Mouse (Mus musculus) liver, adult 10 weeks (tissue): ENCODE measurements around the gene Wdr48. TPM values are rescaled to one million over a fixed set of nuclear protein-coding genes. Genes with fewer than 3 reads are reported as not detected.

Source experiments
- polyA plus RNA-seq: library from polyadenylated mRNA; stranded (reverse); fragments of 350-450 nt; fragmentation: Illumina TruSeq; extraction: RNeasy Lipid Tissue Mini Kit (QIAGEN cat#74804); gene quantifications from one replicate; pipeline ENCODE4 v1.2.3, GENCODE M21; 2014; ENCODE audit warnings: low read depth, low replicate concordance

Wdr48 gene
- 22.5 TPM for polyA plus RNA-seq

DNA sequence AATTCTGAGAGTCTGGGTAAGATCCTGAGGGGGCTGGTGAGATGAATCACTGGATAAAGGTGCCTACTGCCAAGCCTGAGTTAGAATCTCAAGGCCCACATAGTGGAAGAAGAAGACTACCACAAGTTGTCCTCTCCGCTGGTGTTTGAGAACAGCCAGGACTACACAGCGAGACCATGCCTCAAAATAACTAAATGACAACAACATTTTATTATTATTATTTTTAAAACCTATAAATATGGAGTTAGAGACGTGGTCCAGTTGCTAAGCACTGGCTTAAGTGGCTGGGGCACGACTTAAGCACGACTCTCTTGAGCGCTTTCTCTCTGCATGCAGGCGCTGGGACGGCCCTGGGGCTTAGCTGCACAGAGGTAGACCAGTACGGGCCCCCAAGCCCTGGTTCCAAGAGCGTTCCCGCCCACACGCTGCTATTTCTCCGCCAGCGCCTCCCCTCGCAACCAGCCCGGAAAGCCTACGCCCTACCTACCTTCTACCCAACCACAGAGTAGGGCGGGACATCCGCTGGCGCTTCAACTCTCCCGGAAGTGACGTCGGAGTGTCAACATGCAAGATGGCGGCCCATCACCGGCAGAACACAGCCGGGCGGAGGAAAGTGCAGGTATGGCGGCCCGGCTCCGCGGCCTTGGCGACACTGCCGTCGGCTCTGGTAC lies at the start of gene Wdr48:
Gene Wdr48 (plus strand): TSS at position 540 of the 671 bp plus-strand sequence.

DNA sequence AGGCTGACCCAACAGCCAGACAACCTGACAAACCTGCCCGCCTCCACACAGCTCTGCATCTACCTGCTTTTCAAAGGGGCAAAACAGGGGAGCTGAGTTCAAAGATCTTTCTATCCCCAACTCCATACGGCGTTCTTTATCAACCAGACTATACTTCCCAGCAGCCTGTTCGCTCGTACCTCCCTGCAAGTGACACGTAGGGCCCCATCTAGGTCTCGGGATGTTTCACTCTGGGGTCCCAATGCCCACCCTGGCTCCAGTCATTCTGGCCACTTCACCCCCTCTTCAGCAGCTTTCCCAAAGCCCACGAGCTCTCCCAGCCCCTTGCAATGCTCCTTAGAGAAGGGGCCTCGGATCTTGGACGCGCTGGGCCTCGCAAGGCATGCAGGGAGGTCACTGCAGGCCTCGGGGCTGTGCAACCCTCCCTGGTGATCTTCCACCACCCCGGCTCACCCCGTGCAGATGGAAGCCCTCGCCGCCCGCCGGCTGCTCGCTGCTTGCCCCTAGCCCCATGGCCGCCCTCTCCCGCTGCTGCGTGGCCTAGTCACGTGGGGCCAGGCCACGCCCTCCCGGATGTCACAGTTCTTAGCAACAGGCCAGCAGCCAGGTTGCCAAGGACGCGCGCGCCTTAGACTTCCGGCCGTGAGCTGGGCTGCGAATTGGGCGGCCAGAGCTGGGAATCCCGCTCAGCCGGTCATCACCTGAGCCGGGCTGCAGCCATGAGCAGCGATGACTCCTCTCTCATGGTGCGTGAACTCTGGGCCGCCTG lies 42.5 kb downstream of the Wdr48 start, which contains the start of the genes Gorasp1 and Ttc21a:
Gene Gorasp1 (minus strand): TSS at position 561 of the 769 bp plus-strand sequence.
Gene Ttc21a (plus strand): TSS at position 602 of the 769 bp plus-strand sequence.

Other genes starting within 250 kb of the Wdr48 start
- not detected for gene Scn10a, start 175.6 kb upstream of the Wdr48 start, polyA plus RNA-seq
- gene Scn11a, start 69.4 kb upstream of the Wdr48 start, polyA plus RNA-seq = not detected
- gene Gorasp1, start 42.7 kb downstream of the Wdr48 start, polyA plus RNA-seq = 2.6 TPM
- gene Ttc21a, start 42.7 kb downstream of the Wdr48 start, polyA plus RNA-seq = not detected
- 0.50 TPM for gene Csrnp1, start 89.8 kb downstream of the Wdr48 start, polyA plus RNA-seq
- not detected for gene Xirp1, start 128.7 kb downstream of the Wdr48 start, polyA plus RNA-seq
- 0.50 TPM for gene Cx3cr1, start 175.0 kb downstream of the Wdr48 start, polyA plus RNA-seq
- not detected for gene Ccr8, start 197.2 kb downstream of the Wdr48 start, polyA plus RNA-seq
- gene Slc25a38, start 215.5 kb downstream of the Wdr48 start, polyA plus RNA-seq = 3.0 TPM
- 85.7 TPM for gene Rpsa, start 232.8 kb downstream of the Wdr48 start, polyA plus RNA-seq